18 mouse cellular contexts compared by ENCODE assay signal in genomic region chr17:12866853-12867252, GRCm38 (mm10). TPM values are rescaled to one million over a fixed set of nuclear protein-coding genes. Genes with fewer than 3 reads are reported as not detected.
DNase-seq lines count a peak whose midpoint lies in the region; ATAC-seq and TF ChIP-seq lines count a peak whose summit lies in the region.
"Had no signal": no experiment of that assay in that cellular context is flagged by ENCODE, and none has a peak within 500 bp of the region (broad histone marks: within the 10 kb centered on the region; RNA-seq: fewer than 3 reads in every experiment).

No protein-coding gene starts in this region.

- TF ChIP-seq EP300 in heart, postnatal 0 days (IDR thresholded peaks at IDR 0.05; ENCODE audit: low read depth) = no peak

- 0 out of 2 replicates have a peak, but pooled peaks cover 5% of the 10 kb centered on the region for H3K27me3 ChIP-seq in heart, postnatal 0 days (ENCODE audit: control insufficient read depth, insufficient read depth, low read length)
- H3K27me3 ChIP-seq: neural tube, embryonic 12.5 days had no signal

- 0 out of 2 replicates have a peak, but pooled peaks have one; percentile 53 for ATAC-seq in heart, postnatal 0 days (ENCODE audit: insufficient read depth, low read depth)
- no peak for ATAC-seq in cerebellum, adult (ENCODE audit: insufficient number of reproducible peaks, low FRiP score, low TSS enrichment)
- ATAC-seq: forebrain, embryonic 16.5 days; hindbrain, embryonic 16.5 days had no signal

- H3K4me3 ChIP-seq in heart, postnatal 0 days (ENCODE audit: low read depth, low read length) = no peak overlapping the region
- H3K4me3 ChIP-seq in olfactory bulb, adult 2 months (ENCODE audit: insufficient read depth, low read depth, low read length) = no peak overlapping the region
- H3K4me3 ChIP-seq: kidney, embryonic 15.5 days; neural tube, embryonic 12.5 days had no signal

- intact Hi-C loops in gastrocnemius, postnatal 14 days (cut with DNase I; ENCODE audit: low total_unique reads) = no loop called here

- no peaks in the 10 kb centered on the region for H3K36me3 ChIP-seq in heart, postnatal 0 days (replicated peaks; ENCODE audit: control insufficient read depth, insufficient read depth, low read length)
- H3K36me3 ChIP-seq: G1E; kidney, embryonic 15.5 days; neural tube, embryonic 12.5 days had no signal

- WGBS in heart, postnatal 0 days = 38% methylated on average over 10 of the region's 10 CpGs
- 27% methylated on average over 10 of the region's 10 CpGs for WGBS in olfactory bulb, adult 2 months

- TF ChIP-seq POLR2A in olfactory bulb, adult 2 months (IDR thresholded peaks at IDR 0.05; ENCODE audit: insufficient read depth, low read depth, low read length) = no peak

- H3K4me1 ChIP-seq in heart, postnatal 0 days (ENCODE audit: control insufficient read depth, insufficient read depth) = peaks cover 4% of the 10 kb centered on the region
- H3K4me1 ChIP-seq in olfactory bulb, adult 2 months (ENCODE audit: control insufficient read depth, insufficient read depth, low read length) = peaks cover 14% of the 10 kb centered on the region
- H3K4me1 ChIP-seq: kidney, embryonic 15.5 days; neural tube, embryonic 12.5 days had no signal

- no peak overlapping the region for H3K9ac ChIP-seq in heart, postnatal 0 days (replicated peaks; ENCODE audit: low read depth, low read length)
- H3K9ac ChIP-seq: kidney, embryonic 15.5 days; neural tube, embryonic 12.5 days had no signal

- no peak for TF ChIP-seq CTCF in heart, postnatal 0 days (IDR thresholded peaks at IDR 0.05; ENCODE audit: low read depth)
- TF ChIP-seq CTCF in olfactory bulb, adult 2 months (IDR thresholded peaks at IDR 0.05; ENCODE audit: insufficient read depth, low read depth, low read length) = no peak

- no peaks in the 10 kb centered on the region for H3K9me3 ChIP-seq in heart, postnatal 0 days (replicated peaks; ENCODE audit: control insufficient read depth, low read length)
- H3K9me3 ChIP-seq: G1E; kidney, embryonic 15.5 days; neural tube, embryonic 12.5 days had no signal

- H3K4me2 ChIP-seq in heart, postnatal 0 days (ENCODE audit: low read depth, low read length) = no peak overlapping the region
- H3K4me2 ChIP-seq: kidney, embryonic 15.5 days; midbrain, embryonic 11.5 days; neural tube, embryonic 12.5 days had no signal

- H3K27ac ChIP-seq in heart, postnatal 0 days (ENCODE audit: low read depth) = peak overlapping the region; percentile 32; the same call in 1 of the 2 replicates
- H3K27ac ChIP-seq in olfactory bulb, adult 2 months (ENCODE audit: insufficient read depth, low read depth, low read length) = peak overlapping the region; percentile 52
- H3K27ac ChIP-seq: kidney, embryonic 15.5 days; neural tube, embryonic 12.5 days; stomach, postnatal 0 days had no signal

- DNase-seq in gastrocnemius, adult 18-20 months (ENCODE audit: low spot score) = peak; percentile 64
- DNase-seq in gastrocnemius, postnatal 14 days = no peak
- DNase-seq in gastrocnemius, postnatal 25 days = peak; percentile 36
- peak; percentile 34 for DNase-seq in heart, postnatal 0 days (ENCODE audit: low spot score)
- DNase-seq in urinary bladder, postnatal 10 days (ENCODE audit: low spot score) = no peak
- DNase-seq in MN1 (ENCODE audit: low spot score) = no peak
- DNase-seq: B cell, adult 2 months; cerebellum, adult 9-11 months had no signal

RNA-seq across cellular contexts. Expression of gene Mas1, which starts 1.1 kb away (rescaled TPM):
- total RNA-seq in gastrocnemius, adult 18-20 months (2021) = under 1 TPM in 1 of 2 experiments, not detected in 1; 0.19 TPM
- total RNA-seq in gastrocnemius, postnatal 14 days (2021) = under 1 TPM; 0.18 to 0.90 TPM
- total RNA-seq in gastrocnemius, postnatal 25 days (2021) = under 1 TPM in 1 of 2 experiments, not detected in 1; 0.59 TPM
- not detected in 2 replicates for total RNA-seq in heart, postnatal 0 days (2014; rRNA removed; ENCODE audit: low replicate concordance)
- 0.18 and 0.27 TPM in 2 replicates for polyA plus RNA-seq in heart, postnatal 0 days (2015; fragmentation: Nextera tagmentation; extraction: Ambion mirVana)
- not detected in 2 replicates for polyA plus RNA-seq in olfactory bulb, adult 2 months (2012; ENCODE audit: insufficient read depth, insufficient read length, low replicate concordance, missing spikeins)
- total RNA-seq: G1E had no signal
- polyA plus RNA-seq: G1E; midbrain, embryonic 11.5 days had no signal

RNA-seq across cellular contexts. Expression of gene Mrgprh, which starts 9.0 kb away (rescaled TPM):
- total RNA-seq in gastrocnemius, adult 18-20 months (2021) = 1 to 10 TPM; 4.4 to 4.7 TPM
- total RNA-seq in gastrocnemius, postnatal 14 days (2021) = 1 to 10 TPM; 1.8 to 2.1 TPM
- 1 to 10 TPM; 1.2 to 2.2 TPM for total RNA-seq in gastrocnemius, postnatal 25 days (2021)
- 0.19 TPM in 1 of 2 replicates, not detected in the other for total RNA-seq in heart, postnatal 0 days (2014; rRNA removed; ENCODE audit: low replicate concordance)
- polyA plus RNA-seq in heart, postnatal 0 days (2015; fragmentation: Nextera tagmentation; extraction: Ambion mirVana) = 0.19 and 0.25 TPM in 2 replicates
- not detected in 2 replicates for polyA plus RNA-seq in olfactory bulb, adult 2 months (2012; ENCODE audit: insufficient read depth, insufficient read length, low replicate concordance, missing spikeins)
- polyA plus RNA-seq: forebrain, embryonic 16.5 days; G1E; hindbrain, embryonic 16.5 days; kidney, embryonic 15.5 days; lung, embryonic 16.5 days; midbrain, embryonic 11.5 days; neural tube, embryonic 12.5 days; stomach, postnatal 0 days had no signal

RNA-seq across cellular contexts. Expression of gene Pnldc1, which starts 43.2 kb away (rescaled TPM):
- under 1 TPM; 0.18 to 0.31 TPM for total RNA-seq in gastrocnemius, adult 18-20 months (2021)
- total RNA-seq in gastrocnemius, postnatal 14 days (2021) = under 1 TPM; 0.14 to 0.91 TPM
- total RNA-seq in gastrocnemius, postnatal 25 days (2021) = under 1 TPM in 1 of 2 experiments, not detected in 1; 0.83 TPM
- total RNA-seq in heart, postnatal 0 days (2014; rRNA removed; ENCODE audit: low replicate concordance) = 0.43 TPM in 1 of 2 replicates, not detected in the other
- polyA plus RNA-seq in heart, postnatal 0 days (2015; fragmentation: Nextera tagmentation; extraction: Ambion mirVana) = 0.38 and 0.45 TPM in 2 replicates
- not detected in 2 replicates for polyA plus RNA-seq in olfactory bulb, adult 2 months (2012; ENCODE audit: insufficient read depth, insufficient read length, low replicate concordance, missing spikeins)
- polyA plus RNA-seq: G1E had no signal

RNA-seq across cellular contexts. Expression of gene Tcp1, which starts 48.6 kb away (rescaled TPM):
- 100 to 1,000 TPM; 167 to 180 TPM for total RNA-seq in gastrocnemius, adult 18-20 months (2021)
- total RNA-seq in gastrocnemius, postnatal 14 days (2021) = 100 to 1,000 TPM; 205 to 212 TPM
- total RNA-seq in gastrocnemius, postnatal 25 days (2021) = 100 to 1,000 TPM; 159 to 178 TPM
- total RNA-seq in heart, postnatal 0 days (2014; rRNA removed; ENCODE audit: low replicate concordance) = 330 and 467 TPM in 2 replicates
- 245 and 252 TPM in 2 replicates for polyA plus RNA-seq in heart, postnatal 0 days (2015; fragmentation: Nextera tagmentation; extraction: Ambion mirVana)
- polyA plus RNA-seq in olfactory bulb, adult 2 months (2012; ENCODE audit: insufficient read depth, insufficient read length, low replicate concordance, missing spikeins) = 471 TPM in 1 of 2 replicates, not detected in the other

RNA-seq across cellular contexts. Expression of gene Mrpl18, which starts 49.3 kb away (rescaled TPM):
- total RNA-seq in gastrocnemius, adult 18-20 months (2021) = 100 to 1,000 TPM; 103 to 121 TPM
- 10 to 100 TPM; 86.2 to 87.2 TPM for total RNA-seq in gastrocnemius, postnatal 14 days (2021)
- total RNA-seq in gastrocnemius, postnatal 25 days (2021) = 100 to 1,000 TPM; 100 to 109 TPM
- total RNA-seq in heart, postnatal 0 days (2014; rRNA removed; ENCODE audit: low replicate concordance) = 77.5 and 154 TPM in 2 replicates
- 269 and 276 TPM in 2 replicates for polyA plus RNA-seq in heart, postnatal 0 days (2015; fragmentation: Nextera tagmentation; extraction: Ambion mirVana)
- polyA plus RNA-seq in olfactory bulb, adult 2 months (2012; ENCODE audit: insufficient read depth, insufficient read length, low replicate concordance, missing spikeins) = not detected in 2 replicates

Comparison
In these comparisons a context has a peak if more than half of its experiments do, and no peak if none do; other contexts are left out.
1. DNase-seq: peak in gastrocnemius, adult 18-20 months (single experiment), gastrocnemius, postnatal 25 days (single experiment) and heart, postnatal 0 days (single experiment); none in gastrocnemius, postnatal 14 days (single experiment), urinary bladder, postnatal 10 days (single experiment) and MN1 (single experiment).